Mouse (Mus musculus): Measurements from ENCODE around the gene Olfr487.
"Not testable (repeated sequence)": the region's sequence is repeated elsewhere in the genome, so short reads cannot be mapped to it uniquely, and the experiment has no call there.

DNA sequence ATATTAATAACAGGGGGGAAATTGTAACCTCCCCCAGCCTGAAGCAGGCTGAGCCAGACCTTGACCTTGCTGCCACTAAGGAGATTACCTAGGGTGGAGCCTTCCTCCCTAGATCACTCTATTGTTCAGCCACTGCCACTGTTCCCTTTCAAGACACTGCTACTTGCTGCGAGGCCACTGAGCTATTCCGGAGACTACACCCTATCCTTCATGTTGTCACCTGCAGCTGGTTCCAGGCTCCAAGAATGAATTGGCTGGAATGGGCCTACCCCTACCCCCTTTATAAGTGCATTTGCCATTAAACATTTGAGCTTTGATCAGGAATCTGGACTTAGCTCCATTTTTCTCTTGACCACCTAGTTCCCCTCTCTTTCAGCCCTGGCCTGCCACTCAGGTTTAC lies 23.2 kb downstream of the Olfr487 start:
- not testable (repeated sequence) for TF ChIP-seq CTCF, POLR2A (IDR thresholded peaks at IDR 0.05; ENCODE audit: insufficient read depth, low read depth, low read length)
